Mouse (Mus musculus) kidney, adult 2 months (tissue): Measurements from ENCODE around the gene Cfap69. TPM values are rescaled to one million over a fixed set of nuclear protein-coding genes. Genes with fewer than 3 reads are reported as not detected.
A peak's percentile ranks its signal among the peaks of the same experiment; 100 is the strongest.

ENCODE experiments used
- DNase-seq: peaks from one replicate; pipeline ENCODE4 v3.0.0; 2021
- H3K27ac ChIP-seq: fragments of 200-500 bp; 2 replicates; pipeline ENCODE4 v1.5.1; 2012; ENCODE audit warnings: low read depth, low read length, control low read depth, inconsistent platforms; ENCODE audit not compliant: insufficient read depth
- H3K27me3 ChIP-seq: fragments of 200-500 bp; replicated peaks from 2 replicates; pipeline ENCODE4 v1.6.1; 2012; ENCODE audit warnings: mild to moderate bottlenecking, moderate library complexity, low read length, inconsistent platforms; ENCODE audit not compliant: control insufficient read depth, insufficient read depth
- H3K36me3 ChIP-seq: fragments of 200-500 bp; 2 replicates; pipeline ENCODE4 v1.6.1; 2012; ENCODE audit warnings: mild to moderate bottlenecking, moderate library complexity, low read length, inconsistent platforms; ENCODE audit not compliant: control insufficient read depth, insufficient read depth
- H3K4me1 ChIP-seq: fragments of 200-500 bp; 2 replicates; pipeline ENCODE4 v1.6.1; 2011; ENCODE audit warnings: low read length; ENCODE audit not compliant: control insufficient read depth, insufficient read depth
- H3K4me3 ChIP-seq: fragments of 200-500 bp; 2 replicates; pipeline ENCODE4 v1.5.1; 2011; ENCODE audit warnings: mild to moderate bottlenecking, low read depth, low read length, control low read depth; ENCODE audit not compliant: insufficient read depth
- CTCF ChIP-seq: fragments of 200-500 bp; conservative IDR thresholded peaks from 2 replicates; pipeline ENCODE4 v1.5.1; 2011; ENCODE audit warnings: low read depth, mild to moderate bottlenecking, control low read depth, low read length, moderate library complexity, mixed read lengths; ENCODE audit not compliant: insufficient read depth, insufficient read length
- POLR2A ChIP-seq: fragments of 200-500 bp; IDR thresholded peaks from one replicate; pipeline ENCODE4 v1.6.1; 2011; ENCODE audit warnings: low read depth, low read length, control low read depth
- WGBS: fragments of 180-500 bp; shearing (Covaris S2); methylation state at CpG from one replicate; pipeline ENCODE4 v1.1.7; 2018; 5-methylcytosine and 5-hydroxymethylcytosine counted together
- polyA plus RNA-seq: library from polyadenylated mRNA; depleted of rRNA; stranded (reverse); fragments of >200 nt; gene quantifications from 2 replicates; pipeline ENCODE4 v1.2.3, GENCODE M21; 2012

Gene Cfap69
- polyA plus RNA-seq, 1 experiment: 4.5 TPM

DNA sequence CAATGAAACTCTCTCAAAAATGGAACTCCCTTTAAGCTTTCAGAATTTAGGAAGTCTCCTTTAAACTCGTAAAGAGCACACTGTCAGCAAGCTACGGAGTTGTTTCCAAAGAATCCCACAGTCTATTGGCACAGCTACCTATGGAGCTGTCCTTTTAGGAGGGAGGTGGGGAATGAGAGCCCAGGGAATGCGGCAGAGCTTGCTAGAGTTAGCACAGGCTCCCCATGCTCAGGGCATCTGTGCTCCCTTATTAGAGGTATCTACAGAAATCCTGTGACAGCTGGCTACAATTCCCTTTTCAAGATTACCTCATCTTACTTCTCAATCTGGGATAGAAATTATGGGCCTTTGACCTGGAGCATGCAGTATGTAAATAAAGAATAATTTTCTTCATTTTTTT lies 53.5 kb downstream of the Cfap69 start:
- no peak overlapping the region for H3K4me3 ChIP-seq
- TF ChIP-seq CTCF: no peak
- TF ChIP-seq POLR2A: no peak
- H3K27me3 ChIP-seq: no peaks in the 10 kb centered on the region
- no peak for DNase-seq
- no peaks in the 10 kb centered on the region for H3K4me1 ChIP-seq
- WGBS: 61% methylated on average over 3 of the region's 3 CpGs
- no peak overlapping the region for H3K27ac ChIP-seq
- H3K36me3 ChIP-seq: no peaks in the 10 kb centered on the region

GRCm38 (mm10) chr5:5587686-5588085 lies 76.4 kb downstream of the Cfap69 start:
- no peak overlapping the region for H3K27ac ChIP-seq
- H3K4me3 ChIP-seq: no peak overlapping the region
- H3K36me3 ChIP-seq: no peaks in the 10 kb centered on the region
- TF ChIP-seq CTCF: no peak
- no peak for TF ChIP-seq POLR2A
- H3K27me3 ChIP-seq: no peaks in the 10 kb centered on the region
- DNase-seq: no peak
- 87% methylated on average over 3 of the region's 3 CpGs for WGBS
- H3K4me1 ChIP-seq: no peaks in the 10 kb centered on the region

DNA sequence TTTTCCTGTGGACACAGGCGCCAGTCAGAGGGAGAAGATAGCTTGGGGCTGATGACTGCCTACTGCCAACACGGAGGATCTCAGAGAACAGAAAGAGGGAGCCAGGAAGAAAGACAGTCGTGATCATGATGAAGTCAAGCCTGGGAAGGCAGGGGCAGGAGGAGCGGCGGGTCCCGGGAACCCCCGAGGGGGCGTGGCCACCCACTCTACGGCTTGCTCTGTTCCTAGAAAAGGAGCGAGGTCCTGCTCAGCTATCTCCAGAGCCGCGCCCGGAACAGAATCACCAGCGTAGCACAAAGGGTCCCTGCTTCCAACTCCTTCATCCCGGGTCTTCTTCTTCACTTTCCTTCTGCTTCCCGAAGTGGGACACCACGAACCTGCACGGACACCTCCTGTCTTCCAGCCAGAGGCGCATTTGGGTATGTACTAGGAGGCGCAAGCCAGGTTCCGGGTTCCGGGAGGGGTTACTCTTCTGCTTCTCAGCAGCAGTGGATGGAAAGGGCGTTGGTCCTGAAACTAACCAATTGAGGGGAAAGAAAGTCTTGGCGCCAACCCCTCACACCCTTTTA lies 90.2 kb downstream of the Cfap69 start, which contains the start of gene Gm8773:
TSS of gene Gm8773 (plus strand) at position 51 of the 569 bp plus-strand sequence.
- TF ChIP-seq POLR2A: no peak
- TF ChIP-seq CTCF: no peak
- WGBS: 1% methylated on average over 24 of the region's 24 CpGs
- no peak for DNase-seq
- Histone ChIP-seq H3K27me3 (no peaks in the 10 kb centered on the region; the same call in 1 of the 2 replicates), H3K4me3 (peak within 1 kb of the TSS; percentile 33; the same call in 1 of the 2 replicates), H3K36me3 (no peaks in the 10 kb centered on the region), H3K27ac (no peak within 1 kb of the TSS), H3K4me1 (no peaks in the 10 kb centered on the region)

DNA sequence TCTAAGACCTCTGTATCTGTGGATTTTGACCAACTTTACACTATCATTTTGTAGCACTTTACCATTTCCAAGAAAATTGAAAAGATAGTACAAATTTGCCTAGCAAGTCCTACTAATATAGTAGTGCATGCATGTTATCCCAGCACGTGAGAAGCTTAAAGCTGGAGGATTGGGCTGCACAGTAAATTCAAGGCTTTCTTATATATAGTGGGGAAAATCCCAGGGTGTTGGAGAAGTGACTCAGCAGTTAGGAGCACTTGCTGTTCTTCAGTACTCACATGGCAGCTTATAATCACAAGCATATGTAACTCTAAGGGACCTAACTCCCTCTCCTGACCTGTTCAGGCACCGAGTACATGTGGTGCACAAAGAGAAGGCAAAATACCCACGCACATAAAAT lies 101.6 kb downstream of the Cfap69 start:
- no peaks in the 10 kb centered on the region for H3K36me3 ChIP-seq
- DNase-seq: no peak
- H3K27me3 ChIP-seq: no peaks in the 10 kb centered on the region
- TF ChIP-seq CTCF (no peak), POLR2A (no peak)
- H3K27ac ChIP-seq: no peak overlapping the region
- WGBS: 77% methylated on average over 3 of the region's 3 CpGs
- H3K4me3 ChIP-seq: no peak overlapping the region
- H3K4me1 ChIP-seq: no peaks in the 10 kb centered on the region

GRCm38 (mm10) chr5:5561041-5561706 lies 102.9 kb downstream of the Cfap69 start:
- Histone ChIP-seq H3K27ac (no peak overlapping the region), H3K4me1 (no peaks in the 10 kb centered on the region), H3K36me3 (no peaks in the 10 kb centered on the region), H3K4me3 (no peak overlapping the region), H3K27me3 (no peaks in the 10 kb centered on the region)
- DNase-seq: no peak
- TF ChIP-seq CTCF (peak; percentile 43), POLR2A (no peak)
- 67% methylated on average over 4 of the region's 4 CpGs for WGBS

- WGBS: 35% methylated on average over 8 of the region's 8 CpGs
- DNase-seq: no peak
- H3K27me3 ChIP-seq: no peaks in the 10 kb centered on the region
- H3K4me1 ChIP-seq: no peaks in the 10 kb centered on the region
- H3K27ac ChIP-seq: no peak overlapping the region
- H3K4me3 ChIP-seq: peak overlapping the region; percentile 92
- no peak for TF ChIP-seq POLR2A
- no peak for TF ChIP-seq CTCF
- H3K36me3 ChIP-seq: no peaks in the 10 kb centered on the region
These were observed 104.2 kb downstream of the Cfap69 start for GRCm38 (mm10) chr5:5559798-5560197.

DNA sequence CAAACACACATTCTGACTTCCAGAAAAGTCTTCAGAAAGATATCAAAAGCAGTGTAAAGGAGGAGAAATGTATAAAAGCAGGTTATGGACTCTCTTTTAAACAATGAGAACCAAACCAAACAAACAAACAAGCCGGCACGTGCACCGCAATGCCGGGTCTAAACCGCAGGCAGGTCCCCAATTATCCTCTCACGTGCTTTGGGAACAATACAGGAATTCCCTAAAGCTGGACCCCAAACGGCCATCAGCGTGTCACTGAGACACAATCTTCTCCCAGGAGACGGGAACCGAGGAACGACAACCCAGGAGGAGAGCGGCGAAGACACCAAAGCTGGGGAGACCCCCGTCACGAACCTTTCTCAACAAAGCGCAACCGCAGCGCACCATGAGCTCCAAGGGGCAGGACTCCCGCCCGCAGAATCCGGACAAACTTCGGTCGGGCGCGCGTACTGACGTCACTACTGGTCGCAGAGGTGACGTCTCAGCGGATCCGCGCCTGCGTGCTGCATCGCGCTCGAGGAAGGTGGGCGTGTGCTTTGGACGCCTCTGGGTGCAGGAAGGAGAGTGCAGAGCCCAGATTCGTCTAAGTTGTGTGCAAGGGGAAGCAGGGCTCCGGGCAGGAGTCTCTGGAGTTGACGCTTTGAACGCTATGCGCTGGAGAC lies 104.8 kb downstream of the Cfap69 start, which contains the start of gene Gtpbp10:
TSS of gene Gtpbp10 (minus strand) at position 460 of the 662 bp plus-strand sequence.
- TF ChIP-seq CTCF: no peak
- TF ChIP-seq POLR2A: peak; percentile 73
- Histone ChIP-seq H3K4me1 (no peaks in the 10 kb centered on the region), H3K27ac (peak within 1 kb of the TSS; percentile 21; the same call in 1 of the 2 replicates), H3K27me3 (no peaks in the 10 kb centered on the region), H3K36me3 (peaks cover 3% of the 10 kb centered on the region), H3K4me3 (peak within 1 kb of the TSS; percentile 92)
- peak; percentile 94 for DNase-seq
- WGBS: under 1% methylated on average over 43 of the region's 43 CpGs
